Mouse (Mus musculus) activated CD4-positive, CD25-positive, alpha-beta regulatory T cell, adult 4 months (primary cell): ENCODE data around the gene Bin2. TPM values are rescaled to one million over a fixed set of nuclear protein-coding genes. Genes with fewer than 3 reads are reported as not detected.
A peak's percentile ranks its signal among the peaks of the same experiment; 100 is the strongest.
"Not testable (repeated sequence)": the region's sequence is repeated elsewhere in the genome, so short reads cannot be mapped to it uniquely, and the experiment has no call there.

Source experiments
- ATAC-seq: one replicate; pipeline ENCODE4 v1.8.0; 2017
- polyA plus RNA-seq, 2 experiments: library from polyadenylated mRNA; unstranded; fragments of 100-300 nt; shearing (Covaris generic); gene quantifications; one replicate each; pipeline ENCODE4 v1.2.1; 2017

Bin2 gene
- polyA plus RNA-seq, 2 experiments from 2014 or later: 348 to 423 TPM

- no peak for ATAC-seq
Measured at GRCm38 (mm10) chr15:100642451-100642850, 26.9 kb downstream of the Bin2 start.

GRCm38 (mm10) chr15:100641226-100641810 lies 28.0 kb downstream of the Bin2 start:
- no peak for ATAC-seq

- ATAC-seq: no peak
Measured at GRCm38 (mm10) chr15:100639972-100640750, 29.2 kb downstream of the Bin2 start.

- peak; percentile 40 for ATAC-seq
Measured at GRCm38 (mm10) chr15:100637661-100638060, 31.7 kb downstream of the Bin2 start.

DNA sequence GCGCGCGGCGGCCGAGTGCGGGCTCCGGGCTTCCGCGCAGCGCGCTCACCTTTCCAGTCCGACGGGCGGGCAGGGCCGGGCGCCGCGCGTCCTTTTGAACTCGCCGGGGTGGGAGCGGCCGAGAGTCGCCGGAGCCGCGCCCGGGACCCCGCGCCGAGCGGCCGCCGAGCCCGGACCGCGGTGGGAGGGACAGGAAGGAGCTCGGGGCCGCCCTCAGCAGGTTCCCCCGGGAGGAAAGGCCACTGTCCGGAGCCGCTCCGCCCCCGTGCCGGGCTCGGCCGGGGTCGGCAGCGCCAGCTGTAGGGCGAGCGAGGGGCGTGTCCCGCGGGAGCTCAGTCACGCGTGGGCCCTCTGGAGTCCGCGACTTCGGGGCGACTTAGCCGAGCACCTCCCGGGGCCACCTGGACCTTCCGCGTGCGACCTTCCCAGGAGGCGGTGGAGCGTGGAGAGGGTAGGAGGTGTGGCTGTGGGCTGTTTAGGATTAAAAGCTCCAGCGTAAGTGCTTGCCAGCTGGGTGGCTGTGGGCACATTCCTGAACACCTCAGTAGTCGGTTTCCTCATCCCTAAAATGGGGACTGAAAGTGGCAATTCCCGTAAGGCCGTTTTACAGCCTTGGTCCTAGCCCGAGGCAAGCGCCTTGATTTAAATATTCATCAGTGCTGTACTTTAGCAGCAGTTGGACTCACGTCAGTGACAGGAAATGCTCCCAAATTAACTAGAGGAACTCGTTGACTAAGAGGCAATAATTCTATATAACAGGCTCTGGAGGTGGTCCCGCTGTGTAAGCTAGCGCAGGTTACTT lies 32.5 kb downstream of the Bin2 start, which contains the start of gene Smagp:
Gene Smagp (minus strand): TSS at position 241 of the 802 bp plus-strand sequence.
- ATAC-seq: no peak

GRCm38 (mm10) chr15:100635851-100636645 lies 33.3 kb downstream of the Bin2 start:
- ATAC-seq: no peak

- no peak for ATAC-seq
Measured at GRCm38 (mm10) chr15:100635239-100635638, 34.1 kb downstream of the Bin2 start.

GRCm38 (mm10) chr15:100633341-100633740 lies 36.0 kb downstream of the Bin2 start:
- ATAC-seq: no peak

DNA sequence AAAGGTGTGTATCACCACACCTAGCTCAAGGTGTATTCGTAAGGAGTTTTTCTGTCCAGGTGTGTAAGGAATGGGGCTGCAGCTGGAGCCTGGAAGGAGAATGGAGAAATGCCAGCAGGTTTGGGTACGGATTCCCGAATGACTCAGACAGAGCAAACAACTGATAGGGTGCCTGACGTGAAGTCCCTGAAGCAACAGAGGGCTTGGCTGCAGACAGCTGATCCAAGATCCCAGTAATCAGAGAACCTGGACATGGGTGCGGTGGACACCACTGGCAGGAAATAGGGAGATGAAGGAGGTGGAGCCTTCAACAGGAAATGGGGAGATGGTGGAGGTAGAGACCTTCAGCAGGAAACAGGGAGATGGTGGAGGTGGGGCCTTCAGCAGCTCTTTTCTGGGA lies 37.0 kb downstream of the Bin2 start:
- ATAC-seq: no peak

DNA sequence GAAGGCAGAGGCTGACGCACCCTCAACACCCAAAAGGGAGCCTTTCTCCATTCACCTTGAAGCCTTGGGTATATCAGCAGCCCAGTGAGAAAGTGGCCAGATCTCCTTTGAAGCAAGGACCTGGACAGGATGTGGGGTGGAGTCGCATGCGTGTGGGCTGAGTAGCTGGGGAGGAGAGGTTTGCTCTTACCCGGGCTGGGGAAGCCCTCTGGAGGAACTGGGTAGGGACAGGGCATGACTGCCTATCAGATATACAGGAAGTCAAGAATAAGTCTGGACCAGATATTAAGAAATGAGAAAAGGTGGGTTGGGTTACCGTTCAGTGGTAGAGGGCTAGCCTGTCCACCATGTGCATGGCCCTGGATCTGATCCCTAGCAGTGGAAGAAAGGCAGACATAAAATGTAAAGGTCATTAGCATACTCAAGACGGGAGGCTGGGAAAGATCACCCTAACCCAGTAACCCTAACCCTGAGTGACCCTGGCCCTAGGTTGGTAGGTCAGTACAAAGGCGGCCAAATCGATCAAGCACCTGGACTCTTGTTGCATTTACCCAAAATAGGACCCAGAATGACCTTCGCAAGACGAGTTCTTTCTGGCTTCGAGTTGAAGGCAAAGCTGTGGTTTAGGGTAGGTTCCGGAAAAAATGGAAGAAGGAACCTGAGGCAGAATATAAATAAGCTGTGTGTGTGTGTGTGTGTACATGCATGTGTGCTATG lies 37.7 kb downstream of the Bin2 start:
- no peak for ATAC-seq

DNA sequence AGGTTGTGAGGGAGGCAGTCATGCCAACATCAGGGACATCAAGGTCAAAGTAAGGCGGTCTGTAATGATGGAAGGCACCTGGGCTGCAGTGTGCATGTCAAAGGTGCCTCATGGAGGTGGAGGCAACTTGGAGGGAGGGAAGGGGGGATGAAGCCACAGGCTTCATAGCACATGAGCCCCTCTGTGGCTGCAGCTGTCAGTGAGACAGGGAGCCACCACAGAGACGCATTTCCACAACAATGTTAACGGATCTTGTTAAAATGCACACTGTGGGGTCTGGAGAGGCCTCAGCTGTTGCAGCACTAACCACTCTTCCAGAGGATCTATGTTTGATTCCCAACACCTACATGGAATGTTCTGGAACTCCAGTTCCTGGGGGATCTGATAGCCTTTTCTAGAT lies 39.2 kb downstream of the Bin2 start:
- ATAC-seq: no peak

GRCm38 (mm10) chr15:100628797-100629196 lies 40.6 kb downstream of the Bin2 start:
- ATAC-seq: no peak

GRCm38 (mm10) chr15:100627774-100628370 lies 41.5 kb downstream of the Bin2 start:
- no peak for ATAC-seq

GRCm38 (mm10) chr15:100627287-100627686 lies 42.1 kb downstream of the Bin2 start:
- no peak for ATAC-seq

GRCm38 (mm10) chr15:100624435-100624834 lies 44.9 kb downstream of the Bin2 start:
- no peak for ATAC-seq

GRCm38 (mm10) chr15:100623754-100624153 lies 45.6 kb downstream of the Bin2 start:
- no peak for ATAC-seq

DNA sequence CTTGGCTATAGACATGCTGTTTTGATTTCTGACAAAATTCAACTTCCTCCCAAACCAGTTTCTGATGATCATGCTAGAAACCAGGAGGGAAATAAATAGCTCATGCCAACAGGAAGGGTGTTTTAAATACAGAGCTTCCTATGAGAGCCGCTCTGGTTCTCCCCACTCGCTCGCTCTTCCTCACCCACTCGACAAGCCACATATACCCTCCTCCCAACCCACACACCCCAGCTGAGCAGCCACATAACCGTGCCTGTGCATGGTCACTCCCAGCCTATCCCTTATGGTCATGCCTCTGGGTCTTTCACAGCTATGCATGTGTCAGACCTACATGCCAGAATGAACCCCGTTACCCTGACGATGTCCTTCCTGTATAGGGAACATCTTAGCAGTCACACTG lies 47.2 kb downstream of the Bin2 start:
- no peak for ATAC-seq

GRCm38 (mm10) chr15:100621671-100622070 lies 47.7 kb downstream of the Bin2 start:
- not testable (repeated sequence) for ATAC-seq

DNA sequence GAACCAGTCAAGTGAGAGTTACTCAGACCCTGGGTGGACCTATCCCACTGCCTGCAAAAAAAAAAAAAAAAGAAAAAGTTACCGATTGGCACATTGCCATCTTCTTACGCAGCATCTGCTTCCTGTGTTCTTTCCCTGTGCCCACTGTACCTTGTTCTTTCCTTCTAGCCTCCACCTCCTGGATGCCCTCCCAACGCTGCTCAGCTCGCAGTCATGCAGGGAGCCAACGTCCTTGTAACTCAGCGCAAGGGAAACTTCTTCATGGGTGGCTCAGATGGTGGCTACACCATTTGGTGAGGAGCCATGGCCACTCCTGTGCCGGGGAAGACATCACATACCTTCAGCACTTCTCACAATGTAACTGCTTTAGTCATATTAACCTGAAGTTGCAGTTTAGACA lies 50.2 kb downstream of the Bin2 start:
- no peak for ATAC-seq

GRCm38 (mm10) chr15:100616221-100616620 lies 53.1 kb downstream of the Bin2 start:
- ATAC-seq: no peak

DNA sequence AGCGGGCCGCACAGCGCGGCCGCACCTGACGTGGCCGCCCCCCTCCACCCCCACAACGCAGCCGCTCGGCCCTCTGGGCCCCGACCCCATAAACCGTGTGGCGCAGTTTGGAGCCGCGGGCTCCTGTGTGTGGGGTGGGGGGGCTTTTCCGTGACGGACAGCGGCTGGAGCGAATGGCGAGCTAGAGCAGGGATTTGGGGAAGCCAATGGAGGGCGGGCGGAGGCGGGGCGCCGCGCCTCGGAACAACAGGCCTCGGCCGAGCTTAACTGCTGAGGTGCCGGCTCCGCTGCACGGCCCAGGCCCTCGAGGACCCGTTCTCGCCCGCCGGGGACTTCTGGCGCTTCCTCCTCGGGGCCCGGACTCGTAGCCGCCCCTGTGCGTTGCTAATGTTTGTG lies 53.5 kb downstream of the Bin2 start:
- peak; percentile 37 for ATAC-seq
